Mouse (Mus musculus) intestine, embryonic 15.5 days (tissue): ENCODE measurements around the gene Dhrs3. TPM values are rescaled to one million over a fixed set of nuclear protein-coding genes. Genes with fewer than 3 reads are reported as not detected.

Experiments
- ATAC-seq: fragments of 200-750 bp; cut with Nextera tagmentation; 2 replicates; pipeline ENCODE4 v1.8.0; 2017; ENCODE audit warnings: moderate TSS enrichment, moderate library complexity
- H3K27ac ChIP-seq: fragments of 300-500 bp; sonication (generic); 2 replicates; pipeline ENCODE4 v1.5.1; 2015; ENCODE audit warnings: mild to moderate bottlenecking, inconsistent platforms
- H3K27me3 ChIP-seq: fragments of 300-500 bp; sonication (generic); replicated peaks from 2 replicates; pipeline ENCODE4 v1.6.1; 2015; ENCODE audit warnings: inconsistent platforms
- H3K36me3 ChIP-seq: fragments of 300-500 bp; sonication (generic); 2 replicates; pipeline ENCODE4 v1.6.1; 2015; ENCODE audit warnings: inconsistent platforms
- H3K4me1 ChIP-seq: fragments of 300-500 bp; sonication (generic); replicated peaks from 2 replicates; pipeline ENCODE4 v1.6.1; 2015; ENCODE audit warnings: inconsistent platforms
- H3K4me2 ChIP-seq: fragments of 300-500 bp; sonication (generic); replicated peaks from 2 replicates; pipeline ENCODE4 v1.6.1; 2015; ENCODE audit warnings: mild to moderate bottlenecking, inconsistent platforms
- H3K4me3 ChIP-seq: fragments of 300-500 bp; sonication (generic); replicated peaks from 2 replicates; pipeline ENCODE4 v1.5.1; 2015; ENCODE audit warnings: inconsistent platforms
- H3K9ac ChIP-seq: fragments of 300-500 bp; sonication (generic); 2 replicates; pipeline ENCODE4 v1.6.1; 2015; ENCODE audit warnings: inconsistent platforms
- H3K9me3 ChIP-seq: fragments of 300-500 bp; sonication (generic); 2 replicates; pipeline ENCODE4 v1.6.1; 2016; ENCODE audit warnings: inconsistent platforms
- WGBS: fragments of 180-500 bp; shearing (Covaris S2); methylation state at CpG from one replicate; pipeline ENCODE4 v1.1.7; 2015; 5-methylcytosine and 5-hydroxymethylcytosine counted together
- polyA plus RNA-seq: library from polyadenylated mRNA; unstranded; fragments of >200 nt; fragmentation: Nextera tagmentation; extraction: Ambion mirVana; gene quantifications from 2 replicates; pipeline ENCODE4 v1.2.1, GENCODE M21; 2015

Dhrs3 gene
- polyA plus RNA-seq, 1 experiment from 2014 or later: 115 TPM

GRCm38 (mm10) chr4:144928693-144929436 is 36.2 kb downstream of the Dhrs3 start:
- Histone ChIP-seq H3K27me3 (no peaks in the 10 kb centered on the region), H3K9me3 (no peaks in the 10 kb centered on the region), H3K4me1 (peaks cover 20% of the 10 kb centered on the region), H3K27ac (no peak overlapping the region), H3K9ac (no peak overlapping the region), H3K4me2 (no peak overlapping the region), H3K36me3 (peaks cover 6% of the 10 kb centered on the region; the same call in 1 of the 2 replicates), H3K4me3 (no peak overlapping the region)
- 79% methylated on average over 5 of the region's 5 CpGs for WGBS
- ATAC-seq: no peak

GRCm38 (mm10) chr4:144929811-144930221 is 37.2 kb downstream of the Dhrs3 start:
- Histone ChIP-seq H3K9ac (no peak overlapping the region), H3K27me3 (no peaks in the 10 kb centered on the region), H3K9me3 (no peaks in the 10 kb centered on the region), H3K4me3 (no peak overlapping the region), H3K27ac (peak overlapping the region; percentile 25), H3K36me3 (peaks cover 6% of the 10 kb centered on the region; the same call in 1 of the 2 replicates), H3K4me2 (no peak overlapping the region), H3K4me1 (peaks cover 20% of the 10 kb centered on the region)
- ATAC-seq: peak; percentile 31; the same call in 1 of the 2 replicates
- 88% methylated on average over 1 of the region's 1 CpGs for WGBS

GRCm38 (mm10) chr4:144930366-144930765 is 37.7 kb downstream of the Dhrs3 start:
- Histone ChIP-seq H3K27me3 (no peaks in the 10 kb centered on the region), H3K4me1 (peaks cover 20% of the 10 kb centered on the region), H3K9ac (no peak overlapping the region), H3K4me2 (no peak overlapping the region), H3K9me3 (no peaks in the 10 kb centered on the region), H3K27ac (0 out of 2 replicates have a peak overlapping the region, but pooled peaks have one; percentile 25), H3K36me3 (peaks cover 6% of the 10 kb centered on the region; the same call in 1 of the 2 replicates), H3K4me3 (no peak overlapping the region)
- peak; percentile 78 for ATAC-seq
- 15% methylated on average over 10 of the region's 10 CpGs for WGBS

GRCm38 (mm10) chr4:144931167-144931566 is 38.5 kb downstream of the Dhrs3 start:
- Histone ChIP-seq H3K27ac (no peak overlapping the region), H3K27me3 (no peaks in the 10 kb centered on the region), H3K4me2 (no peak overlapping the region), H3K4me1 (peaks cover 20% of the 10 kb centered on the region), H3K4me3 (no peak overlapping the region), H3K36me3 (peaks cover under 1% of the 10 kb centered on the region; the same call in 1 of the 2 replicates), H3K9me3 (no peaks in the 10 kb centered on the region), H3K9ac (no peak overlapping the region)
- ATAC-seq: peak; percentile 32
- 67% methylated on average over 7 of the region's 7 CpGs for WGBS

- H3K4me3 ChIP-seq: no peak overlapping the region
- no peaks in the 10 kb centered on the region for H3K9me3 ChIP-seq
- WGBS: 26% methylated on average over 1 of the region's 1 CpGs
- no peaks in the 10 kb centered on the region for H3K36me3 ChIP-seq
- H3K4me1 ChIP-seq: peaks cover 20% of the 10 kb centered on the region
- H3K27ac ChIP-seq: no peak overlapping the region
- H3K4me2 ChIP-seq: no peak overlapping the region
- no peaks in the 10 kb centered on the region for H3K27me3 ChIP-seq
- no peak for ATAC-seq
- H3K9ac ChIP-seq: no peak overlapping the region
These were observed 41.9 kb downstream of the Dhrs3 start for GRCm38 (mm10) chr4:144934501-144934900.

GRCm38 (mm10) chr4:144936563-144937154 is 44.0 kb downstream of the Dhrs3 start:
- H3K36me3 ChIP-seq: no peaks in the 10 kb centered on the region
- H3K27ac ChIP-seq: no peak overlapping the region
- no peak overlapping the region for H3K9ac ChIP-seq
- no peak overlapping the region for H3K4me3 ChIP-seq
- no peaks in the 10 kb centered on the region for H3K27me3 ChIP-seq
- H3K9me3 ChIP-seq: no peaks in the 10 kb centered on the region
- WGBS: 89% methylated on average over 3 of the region's 3 CpGs
- ATAC-seq: no peak
- H3K4me2 ChIP-seq: no peak overlapping the region
- H3K4me1 ChIP-seq: no peaks in the 10 kb centered on the region

- no peak for ATAC-seq
- Histone ChIP-seq H3K9me3 (no peaks in the 10 kb centered on the region), H3K27ac (no peak overlapping the region), H3K4me3 (no peak overlapping the region), H3K4me2 (no peak overlapping the region), H3K36me3 (no peaks in the 10 kb centered on the region), H3K4me1 (no peaks in the 10 kb centered on the region), H3K9ac (no peak overlapping the region), H3K27me3 (no peaks in the 10 kb centered on the region)
- 84% methylated on average over 4 of the region's 4 CpGs for WGBS
These were observed 47.3 kb downstream of the Dhrs3 start for GRCm38 (mm10) chr4:144939847-144940411.

- Histone ChIP-seq H3K4me1 (no peaks in the 10 kb centered on the region), H3K4me3 (no peak overlapping the region), H3K9ac (no peak overlapping the region), H3K27ac (no peak overlapping the region), H3K27me3 (no peaks in the 10 kb centered on the region), H3K4me2 (no peak overlapping the region), H3K36me3 (no peaks in the 10 kb centered on the region), H3K9me3 (no peaks in the 10 kb centered on the region)
- WGBS: 49% methylated on average over 13 of the region's 13 CpGs
- no peak for ATAC-seq
These were observed 48.3 kb downstream of the Dhrs3 start for GRCm38 (mm10) chr4:144940796-144941462.

- H3K36me3 ChIP-seq: no peaks in the 10 kb centered on the region
- no peak overlapping the region for H3K9ac ChIP-seq
- no peak overlapping the region for H3K27ac ChIP-seq
- H3K9me3 ChIP-seq: no peaks in the 10 kb centered on the region
- no peak overlapping the region for H3K4me3 ChIP-seq
- WGBS: 96% methylated on average over 3 of the region's 3 CpGs
- no peaks in the 10 kb centered on the region for H3K27me3 ChIP-seq
- ATAC-seq: no peak
- H3K4me2 ChIP-seq: no peak overlapping the region
- no peaks in the 10 kb centered on the region for H3K4me1 ChIP-seq
These were observed 49.8 kb downstream of the Dhrs3 start for GRCm38 (mm10) chr4:144942433-144942832.

- H3K4me2 ChIP-seq: no peak overlapping the region
- no peak overlapping the region for H3K4me3 ChIP-seq
- ATAC-seq: no peak
- peaks cover 6% of the 10 kb centered on the region for H3K4me1 ChIP-seq
- no peaks in the 10 kb centered on the region for H3K36me3 ChIP-seq
- H3K9ac ChIP-seq: no peak overlapping the region
- no peaks in the 10 kb centered on the region for H3K9me3 ChIP-seq
- 67% methylated on average over 5 of the region's 5 CpGs for WGBS
- no peaks in the 10 kb centered on the region for H3K27me3 ChIP-seq
- no peak overlapping the region for H3K27ac ChIP-seq
These were observed 50.6 kb downstream of the Dhrs3 start for GRCm38 (mm10) chr4:144943273-144943672.

- H3K27ac ChIP-seq: peak overlapping the region; percentile 25
- H3K9me3 ChIP-seq: no peaks in the 10 kb centered on the region
- WGBS: 36% methylated on average over 6 of the region's 6 CpGs
- H3K27me3 ChIP-seq: no peaks in the 10 kb centered on the region
- no peak overlapping the region for H3K4me2 ChIP-seq
- H3K9ac ChIP-seq: no peak overlapping the region
- peaks cover 21% of the 10 kb centered on the region for H3K4me1 ChIP-seq
- no peak overlapping the region for H3K4me3 ChIP-seq
- ATAC-seq: peak; percentile 39; the same call in 1 of the 2 replicates
- H3K36me3 ChIP-seq: no peaks in the 10 kb centered on the region
These were observed 55.2 kb downstream of the Dhrs3 start for GRCm38 (mm10) chr4:144947738-144948390.
